Mouse (Mus musculus): ENCODE data around the gene Itpk1.

DNA sequence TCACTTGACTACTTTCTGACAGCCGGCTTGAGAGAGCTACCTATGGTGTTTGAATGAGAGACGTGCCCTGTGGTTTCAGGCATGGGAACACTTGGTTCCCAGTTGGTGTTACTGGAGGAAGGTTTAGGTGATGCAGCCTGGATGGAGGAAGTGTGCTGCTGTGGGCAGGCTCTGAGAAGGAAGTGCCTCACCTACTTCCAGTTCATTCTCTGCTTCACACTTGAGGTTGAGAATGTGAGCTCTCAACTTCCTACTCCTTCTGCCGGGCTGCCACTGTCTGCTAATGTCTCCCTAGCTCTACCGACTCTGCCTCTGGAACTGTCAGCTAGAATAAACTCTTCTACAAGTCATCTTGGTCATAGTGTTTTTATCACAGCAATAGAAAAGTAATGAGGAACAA, 83.5 kb downstream of the Itpk1 start:
- TF ChIP-seq EP300 (IDR thresholded peaks at IDR 0.05; ENCODE audit: insufficient read depth, low read depth, low read length) (no peak), CTCF (IDR thresholded peaks at IDR 0.05) (no peak), POLR2A (IDR thresholded peaks at IDR 0.05; ENCODE audit: insufficient read depth, low read depth, low read length) (no peak)
